Comparison of ENCODE assay signal across 22 mouse cellular contexts in the genomic region with DNA sequence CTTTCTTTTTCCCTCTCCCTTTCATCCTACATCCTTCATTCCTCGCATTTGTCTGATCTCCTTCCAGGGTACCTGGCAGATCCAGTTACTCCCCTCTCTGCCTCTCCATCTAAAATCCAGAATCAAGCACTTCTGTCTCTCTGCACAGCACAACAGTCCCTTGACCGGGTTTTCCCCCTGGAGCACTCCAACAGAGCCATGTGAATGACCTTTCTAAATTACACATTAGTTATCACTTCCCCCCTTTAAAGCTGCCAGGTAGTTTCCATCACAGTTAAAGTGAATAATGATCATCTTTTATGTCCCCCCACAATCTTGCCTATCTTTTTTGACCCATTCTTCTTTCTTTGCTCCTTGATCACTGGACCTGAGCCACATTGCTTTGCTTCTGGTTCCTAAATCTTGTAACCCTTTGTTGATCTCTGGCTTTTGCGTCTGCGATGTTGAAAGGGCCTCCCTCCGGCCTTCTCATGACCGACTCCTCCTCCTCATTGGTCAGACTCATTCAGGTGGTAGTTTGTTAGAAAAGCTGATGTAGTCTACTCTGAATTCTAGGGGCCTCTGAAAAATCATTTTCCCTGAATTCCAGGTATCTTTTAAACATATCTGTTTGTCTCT.
A peak's percentile ranks its signal among the peaks of the same experiment; 100 is the strongest.
DNase-seq lines count a peak whose midpoint lies in the region; ATAC-seq and TF ChIP-seq lines count a peak whose summit lies in the region.
"Had no signal": no experiment of that assay in that cellular context is flagged by ENCODE, and none has a peak within 500 bp of the region (broad histone marks: within the 10 kb centered on the region; RNA-seq: fewer than 3 reads in every experiment).

No protein-coding gene starts in this region.

- peaks cover 25% of the 10 kb centered on the region for H3K4me1 ChIP-seq in heart, embryonic 15.5 days (replicated peaks)
- H3K4me1 ChIP-seq in heart, embryonic 12.5 days (replicated peaks): peaks cover 35% of the 10 kb centered on the region
- H3K4me1 ChIP-seq in kidney, embryonic 16.5 days (ENCODE audit: insufficient read depth, low read length): peaks cover 38% of the 10 kb centered on the region
- peaks cover 17% of the 10 kb centered on the region for H3K4me1 ChIP-seq in lung, embryonic 14.5 days (ENCODE audit: insufficient read depth)
- peaks cover 13% of the 10 kb centered on the region; the same call in 1 of the 2 replicates for H3K4me1 ChIP-seq in liver, postnatal 0 days (ENCODE audit: insufficient read depth)

- TF ChIP-seq CTCF in lung, embryonic 14.5 days (IDR thresholded peaks at IDR 0.05; ENCODE audit: low read depth): no peak
- TF ChIP-seq CTCF in liver, postnatal 0 days (IDR thresholded peaks at IDR 0.05; ENCODE audit: low read depth): no peak

- no peaks in the 10 kb centered on the region for H3K9me3 ChIP-seq in heart, embryonic 15.5 days (replicated peaks)
- H3K9me3 ChIP-seq in heart, embryonic 12.5 days (replicated peaks): no peaks in the 10 kb centered on the region
- H3K9me3 ChIP-seq in kidney, embryonic 16.5 days (ENCODE audit: low read length): no peaks in the 10 kb centered on the region
- no peaks in the 10 kb centered on the region for H3K9me3 ChIP-seq in lung, embryonic 14.5 days (ENCODE audit: low read depth, low read length)
- H3K9me3 ChIP-seq in liver, postnatal 0 days (ENCODE audit: low read length): no peaks in the 10 kb centered on the region
- H3K9me3 ChIP-seq: embryonic facial prominence, embryonic 13.5 days; forebrain, embryonic 12.5 days; G1E; hindbrain, embryonic 12.5 days had no signal

- H3K36me3 ChIP-seq in heart, embryonic 15.5 days: no peaks in the 10 kb centered on the region
- H3K36me3 ChIP-seq in heart, embryonic 12.5 days: peaks cover 11% of the 10 kb centered on the region; the same call in 1 of the 2 replicates
- H3K36me3 ChIP-seq in kidney, embryonic 16.5 days (ENCODE audit: insufficient read depth, low read length): peaks cover 3% of the 10 kb centered on the region; the same call in 1 of the 2 replicates
- H3K36me3 ChIP-seq in lung, embryonic 14.5 days (ENCODE audit: insufficient read depth): peaks cover 10% of the 10 kb centered on the region; the same call in 1 of the 2 replicates
- H3K36me3 ChIP-seq in liver, postnatal 0 days (replicated peaks; ENCODE audit: insufficient read depth, low read length): peaks cover 10% of the 10 kb centered on the region; the same call in 1 of the 2 replicates
- H3K36me3 ChIP-seq: embryonic facial prominence, embryonic 13.5 days; forebrain, embryonic 12.5 days; hindbrain, embryonic 12.5 days had no signal

- no peak overlapping the region for H3K4me3 ChIP-seq in heart, embryonic 15.5 days
- no peak overlapping the region for H3K4me3 ChIP-seq in heart, embryonic 12.5 days
- H3K4me3 ChIP-seq in kidney, embryonic 16.5 days (ENCODE audit: low read length): no peak overlapping the region
- H3K4me3 ChIP-seq in lung, embryonic 14.5 days (ENCODE audit: low read depth, low read length): no peak overlapping the region
- H3K4me3 ChIP-seq in liver, postnatal 0 days (ENCODE audit: low read depth, low read length): no peak overlapping the region
- H3K4me3 ChIP-seq: embryonic facial prominence, embryonic 13.5 days; forebrain, embryonic 12.5 days; heart, adult 2 months; hindbrain, embryonic 12.5 days had no signal

- WGBS in heart, embryonic 15.5 days: 74% methylated on average over 6 of the region's 6 CpGs
- 77% methylated on average over 6 of the region's 6 CpGs for WGBS in heart, embryonic 12.5 days
- WGBS in kidney, embryonic 16.5 days: 19% methylated on average over 6 of the region's 6 CpGs
- 55% methylated on average over 6 of the region's 6 CpGs for WGBS in lung, embryonic 14.5 days
- 79% methylated on average over 6 of the region's 6 CpGs for WGBS in liver, postnatal 0 days (ENCODE audit: insufficient replicate concordance)

- no peak overlapping the region for H3K27ac ChIP-seq in heart, embryonic 15.5 days
- no peak overlapping the region for H3K27ac ChIP-seq in heart, embryonic 12.5 days (ENCODE audit: poor library complexity, severe bottlenecking)
- H3K27ac ChIP-seq in kidney, embryonic 16.5 days (ENCODE audit: low read length): no peak overlapping the region
- H3K27ac ChIP-seq in lung, embryonic 14.5 days (ENCODE audit: low read depth): peak overlapping the region; percentile 45; the same call in 1 of the 2 replicates
- no peak overlapping the region for H3K27ac ChIP-seq in liver, postnatal 0 days (ENCODE audit: low read depth)
- H3K27ac ChIP-seq: embryonic facial prominence, embryonic 13.5 days; forebrain, embryonic 12.5 days; heart, adult 2 months; hindbrain, embryonic 12.5 days had no signal

- no peak for DNase-seq in kidney, adult 8-10 months
- no peak for DNase-seq in lung, embryonic 14.5 days
- no peak for DNase-seq in lung, postnatal 14 days
- DNase-seq in liver, postnatal 0 days: no peak
- DNase-seq: adrenal gland, postnatal 14 days; cerebellum, adult 18-20 months; cerebellum, adult 9-11 months; cerebellum, postnatal 36 days; gastrocnemius, postnatal 10 days; heart, adult 2 months; heart, postnatal 36 days had no signal

- no peak overlapping the region for H3K4me2 ChIP-seq in heart, embryonic 15.5 days
- no peak overlapping the region for H3K4me2 ChIP-seq in heart, embryonic 12.5 days
- peak overlapping the region; percentile 14; the same call in 1 of the 2 replicates for H3K4me2 ChIP-seq in kidney, embryonic 16.5 days (replicated peaks; ENCODE audit: low read depth, low read length)
- peak overlapping the region; percentile 23; the same call in 1 of the 2 replicates for H3K4me2 ChIP-seq in lung, embryonic 14.5 days
- H3K4me2 ChIP-seq in liver, postnatal 0 days (ENCODE audit: low read depth, low read length): no peak overlapping the region
- H3K4me2 ChIP-seq: embryonic facial prominence, embryonic 13.5 days; forebrain, embryonic 12.5 days; heart, embryonic 11.5 days; hindbrain, embryonic 12.5 days had no signal

- peak; percentile 50; the same call in 1 of the 2 replicates for ATAC-seq in heart, embryonic 15.5 days (replicated peaks; ENCODE audit: insufficient number of reproducible peaks, insufficient read depth, low FRiP score, low read depth)
- no peak for ATAC-seq in heart, embryonic 12.5 days (ENCODE audit: insufficient number of reproducible peaks, low FRiP score)
- ATAC-seq in kidney, embryonic 16.5 days (ENCODE audit: low FRiP score, low TSS enrichment): peak; percentile 50; the same call in 1 of the 2 replicates
- 0 out of 2 replicates have a peak, but pooled peaks have one; percentile 36 for ATAC-seq in lung, embryonic 14.5 days (ENCODE audit: insufficient read depth)
- ATAC-seq in CD4-positive, CD25-positive, alpha-beta regulatory T cell, adult 4 months: peak; percentile 32
- ATAC-seq in liver, postnatal 0 days: no peak
- ATAC-seq: forebrain, embryonic 16.5 days; hindbrain, embryonic 16.5 days had no signal

- no peak overlapping the region for H3K9ac ChIP-seq in heart, embryonic 15.5 days
- H3K9ac ChIP-seq in heart, embryonic 12.5 days: no peak overlapping the region
- no peak overlapping the region for H3K9ac ChIP-seq in kidney, embryonic 16.5 days (replicated peaks; ENCODE audit: low read length)
- H3K9ac ChIP-seq in lung, embryonic 14.5 days: no peak overlapping the region
- H3K9ac ChIP-seq in liver, postnatal 0 days (replicated peaks): no peak overlapping the region
- H3K9ac ChIP-seq: embryonic facial prominence, embryonic 13.5 days; forebrain, embryonic 12.5 days; hindbrain, embryonic 12.5 days had no signal

- no peak for TF ChIP-seq EP300 in liver, postnatal 0 days (IDR thresholded peaks at IDR 0.05; ENCODE audit: low read depth)

- H3K27me3 ChIP-seq in heart, embryonic 15.5 days: no peaks in the 10 kb centered on the region
- no peaks in the 10 kb centered on the region for H3K27me3 ChIP-seq in heart, embryonic 12.5 days (replicated peaks)
- no peaks in the 10 kb centered on the region for H3K27me3 ChIP-seq in kidney, embryonic 16.5 days (ENCODE audit: insufficient read depth, low read length)
- no peaks in the 10 kb centered on the region for H3K27me3 ChIP-seq in lung, embryonic 14.5 days (ENCODE audit: insufficient read depth, low read length)
- H3K27me3 ChIP-seq in liver, postnatal 0 days (ENCODE audit: insufficient read depth, low read length): no peaks in the 10 kb centered on the region
- H3K27me3 ChIP-seq: embryonic facial prominence, embryonic 13.5 days; forebrain, embryonic 12.5 days; hindbrain, embryonic 12.5 days had no signal

Comparison
In these comparisons a context has a peak if more than half of its experiments do, and no peak if none do; other contexts are left out.
1. ATAC-seq: peak in heart, embryonic 15.5 days (single experiment), kidney, embryonic 16.5 days (single experiment), lung, embryonic 14.5 days (single experiment) and CD4-positive, CD25-positive, alpha-beta regulatory T cell, adult 4 months (single experiment); none in heart, embryonic 12.5 days (single experiment) and liver, postnatal 0 days (single experiment).
2. H3K4me2 ChIP-seq: peak in kidney, embryonic 16.5 days (single experiment) and lung, embryonic 14.5 days (single experiment); none in heart, embryonic 15.5 days (single experiment), heart, embryonic 12.5 days (single experiment) and liver, postnatal 0 days (single experiment).